Mouse (Mus musculus) cerebellum, adult 8-10 months (tissue): ENCODE measurements at regions not wholly inside any gene's neighbourhood (a gene's known extent, or its start where the extent isn't known, plus 50 kb on each side); places are given as distances from the start of the nearest gene placed in this dataset.
"Not testable (repeated sequence)": the region's sequence is repeated elsewhere in the genome, so short reads cannot be mapped to it uniquely, and the experiment has no call there.

Source experiments
- DNase-seq: peaks from one replicate; pipeline ENCODE4 v3.0.0; 2022

DNA sequence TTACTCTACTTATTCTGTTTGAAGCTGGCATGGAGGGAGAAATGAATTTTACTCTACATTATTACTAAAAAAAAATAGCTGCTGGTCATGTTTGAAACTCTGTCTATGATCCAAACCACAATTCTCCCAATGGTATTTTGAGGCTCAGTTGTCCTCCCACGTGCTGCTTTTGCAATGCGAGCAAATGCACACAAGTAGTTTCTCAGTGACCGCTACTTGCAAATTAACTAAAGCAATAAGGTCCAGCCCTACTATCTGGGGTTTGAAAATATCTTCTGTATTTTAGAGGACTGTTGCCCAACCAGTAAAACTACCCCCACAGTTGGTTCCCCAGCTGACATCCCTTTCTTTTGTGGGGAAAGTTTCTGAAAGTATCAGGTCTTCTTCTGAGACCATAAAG is 276.0 kb downstream of the Cetn3 start:
- DNase-seq = no peak

DNA sequence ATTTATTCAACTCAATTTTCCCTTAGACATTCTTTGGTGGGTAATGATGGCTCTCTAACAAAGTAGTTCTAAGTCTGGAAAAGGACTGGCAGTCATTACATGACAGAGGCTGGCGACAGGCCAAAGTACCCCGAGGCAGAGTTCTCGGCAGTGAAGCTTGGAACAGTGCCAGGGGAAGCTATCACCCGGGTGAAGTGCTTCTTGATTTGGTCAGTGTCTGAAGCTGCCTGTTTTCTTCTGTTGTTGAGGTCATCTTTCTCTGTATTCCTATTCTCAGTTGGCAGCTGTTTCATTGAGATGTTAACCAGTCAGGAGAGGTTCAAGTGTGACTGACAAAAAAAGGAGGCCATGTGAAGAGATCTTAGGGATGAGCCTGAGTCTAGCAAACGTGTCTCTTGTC is 276.6 kb downstream of the Cetn3 start:
- peak; percentile 1 for DNase-seq

DNA sequence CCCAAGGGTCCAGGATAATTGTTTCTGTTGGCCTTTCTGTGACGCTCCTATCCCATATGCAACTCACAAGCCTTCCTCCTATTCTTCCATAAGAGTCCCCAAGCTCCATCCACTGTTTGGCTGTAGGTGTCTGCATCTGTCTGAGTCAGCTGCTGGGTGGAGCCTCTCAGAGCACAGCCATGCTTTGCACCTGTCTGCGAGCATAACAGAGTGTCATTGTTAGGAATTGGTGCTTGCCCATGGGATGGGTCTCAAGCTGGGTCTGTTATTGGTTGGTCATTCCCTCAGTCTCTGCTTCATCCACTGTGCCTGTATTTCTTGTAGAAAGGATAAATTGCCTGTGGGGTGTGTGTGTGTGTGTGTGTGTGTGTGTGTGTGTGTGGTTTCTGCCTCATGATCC is 281.0 kb downstream of the Cetn3 start:
- DNase-seq = not testable (repeated sequence)

DNA sequence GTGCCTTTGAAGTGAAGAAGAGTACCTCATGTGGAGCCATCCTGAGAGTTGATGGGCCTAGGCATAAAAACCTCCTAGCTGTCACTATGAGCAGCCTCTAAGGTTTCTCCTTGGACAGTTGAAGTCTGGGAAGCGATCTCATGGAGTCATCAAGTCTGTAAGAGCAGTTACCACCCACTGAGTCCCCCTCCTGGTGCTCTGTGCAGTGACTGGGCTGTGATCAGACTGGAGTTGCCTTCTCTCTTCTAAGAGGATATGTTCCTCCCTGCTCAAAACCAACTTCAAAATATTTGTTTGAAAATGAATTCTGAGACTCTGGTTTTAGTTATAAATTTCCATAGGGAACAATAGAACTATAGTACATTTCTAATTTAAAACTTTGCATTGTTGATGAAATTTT is 283.3 kb downstream of the Cetn3 start:
- no peak for DNase-seq

DNA sequence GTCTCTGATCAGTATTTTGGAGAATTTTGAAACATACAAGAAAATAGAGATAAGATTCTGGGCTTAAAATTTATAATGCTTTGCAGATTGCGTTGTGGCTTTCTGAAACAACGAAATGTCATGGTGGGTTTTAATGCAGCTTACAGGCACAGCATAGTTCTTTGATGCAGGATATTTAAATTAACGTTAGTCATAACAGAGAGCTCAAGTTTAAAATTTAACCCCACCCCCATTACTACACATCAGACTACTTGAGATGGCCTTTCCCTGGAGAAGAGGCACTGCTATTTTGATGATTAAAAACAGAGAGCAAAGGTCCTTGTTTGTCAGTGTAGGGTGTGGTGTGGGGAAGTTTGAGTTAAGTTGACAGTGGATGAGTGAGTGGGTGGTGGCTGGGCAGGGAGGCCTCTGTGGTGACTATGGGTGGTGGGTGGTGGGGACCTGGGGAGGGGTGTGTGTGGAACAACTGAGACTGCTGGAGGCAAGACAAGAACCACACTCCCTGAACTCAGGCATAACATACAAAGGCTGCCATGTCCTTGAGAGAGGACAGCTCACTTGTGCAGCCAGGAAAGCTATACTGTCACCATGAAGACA is 283.9 kb downstream of the Cetn3 start:
- DNase-seq = no peak

DNA sequence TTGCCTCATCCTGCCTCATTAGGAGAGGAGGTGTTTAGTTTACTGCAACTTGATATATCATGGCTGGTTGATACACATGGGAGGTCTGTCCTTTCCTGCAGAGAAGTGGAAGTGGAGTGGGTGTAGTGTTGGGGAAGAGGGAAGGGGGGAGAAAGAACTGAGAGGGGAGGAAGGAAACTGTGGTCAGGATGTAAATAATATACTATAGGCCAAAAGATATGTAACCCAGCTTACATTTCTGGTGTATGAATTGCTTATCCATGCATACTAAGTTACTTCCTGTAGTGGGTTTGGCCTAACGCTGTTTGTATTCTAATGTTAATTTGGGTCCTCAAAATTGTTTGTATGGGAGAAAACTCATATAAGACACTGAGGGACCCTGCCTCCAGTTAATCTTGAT is 289.6 kb downstream of the Cetn3 start:
- DNase-seq = no peak

DNA sequence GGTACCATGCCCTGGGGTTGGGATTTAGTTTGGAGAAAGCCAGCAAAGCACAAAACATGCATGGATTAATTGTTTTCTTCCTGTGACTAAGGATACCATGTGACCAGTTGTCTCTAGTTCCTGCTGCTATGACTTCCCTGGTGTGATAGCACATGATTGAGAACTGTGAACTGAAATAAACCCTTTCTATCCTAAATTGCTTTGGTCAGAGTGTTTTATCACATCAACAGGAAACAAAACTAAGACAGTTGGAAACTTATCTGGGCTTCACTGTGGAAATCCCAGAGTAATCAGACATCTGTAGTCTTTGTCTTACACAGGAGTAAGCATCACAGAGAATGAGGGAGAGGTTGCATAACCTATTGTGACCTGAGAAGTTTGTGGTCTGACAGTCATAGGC is 290.5 kb downstream of the Cetn3 start:
- DNase-seq = no peak

DNA sequence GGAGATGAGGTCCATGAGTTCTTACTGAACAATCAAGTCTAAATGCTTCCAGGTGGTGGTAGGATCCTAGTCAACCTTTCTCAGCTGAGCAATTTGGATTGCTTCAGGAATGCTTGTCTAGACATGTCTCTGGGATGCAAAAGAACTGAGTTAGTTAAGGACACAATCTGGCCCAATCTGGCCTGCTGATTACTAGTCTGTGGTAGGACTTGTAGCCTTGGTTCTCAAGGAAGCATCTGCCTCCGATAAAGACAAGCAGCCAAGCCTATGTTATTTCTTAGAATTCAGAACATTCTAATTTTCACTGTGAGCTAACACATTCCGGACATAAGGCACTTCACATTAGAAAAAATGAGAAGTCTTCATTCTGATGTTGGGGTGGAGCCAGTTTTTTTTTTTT is 298.5 kb downstream of the Cetn3 start:
- DNase-seq = no peak

DNA sequence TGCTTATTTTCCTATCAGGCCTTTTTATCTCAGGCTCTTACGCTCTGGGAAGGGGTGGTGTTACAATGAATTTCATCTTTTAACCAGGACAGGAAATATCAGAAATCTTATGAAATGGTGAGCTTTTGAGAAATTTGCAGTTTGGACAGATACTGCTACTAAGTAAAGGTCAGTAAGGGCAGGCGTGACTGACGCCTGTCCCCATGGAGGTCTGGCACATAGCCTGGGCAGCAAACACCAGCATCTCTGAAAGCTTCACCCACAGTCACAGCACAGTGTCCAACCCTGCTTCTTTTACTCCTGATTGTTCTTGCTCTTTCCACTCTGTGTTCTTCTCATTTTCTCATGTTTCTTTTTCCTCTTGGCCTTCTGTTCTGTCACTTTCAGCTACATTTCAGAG is 304.8 kb downstream of the Cetn3 start:
- no peak for DNase-seq

DNA sequence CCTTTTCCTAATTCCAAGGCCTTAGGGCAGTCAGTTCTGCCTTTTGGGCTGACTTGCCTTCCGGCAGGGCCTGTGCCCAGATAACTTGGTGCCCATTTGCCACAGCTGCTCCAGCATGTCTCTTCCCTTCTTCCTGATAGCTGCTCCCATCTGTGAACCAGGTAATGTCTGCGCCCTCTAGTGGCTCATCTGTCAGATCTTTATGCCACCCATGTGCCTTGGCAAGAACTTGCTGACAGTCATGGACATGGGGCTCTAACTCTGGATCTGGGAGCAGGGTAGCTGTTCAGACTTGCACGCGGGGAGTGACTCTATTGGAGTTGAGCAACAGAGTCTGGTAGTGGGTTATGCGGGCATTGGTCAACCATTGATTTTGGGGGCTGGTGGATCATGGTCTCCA is 309.3 kb downstream of the Cetn3 start:
- DNase-seq = peak; percentile 7

DNA sequence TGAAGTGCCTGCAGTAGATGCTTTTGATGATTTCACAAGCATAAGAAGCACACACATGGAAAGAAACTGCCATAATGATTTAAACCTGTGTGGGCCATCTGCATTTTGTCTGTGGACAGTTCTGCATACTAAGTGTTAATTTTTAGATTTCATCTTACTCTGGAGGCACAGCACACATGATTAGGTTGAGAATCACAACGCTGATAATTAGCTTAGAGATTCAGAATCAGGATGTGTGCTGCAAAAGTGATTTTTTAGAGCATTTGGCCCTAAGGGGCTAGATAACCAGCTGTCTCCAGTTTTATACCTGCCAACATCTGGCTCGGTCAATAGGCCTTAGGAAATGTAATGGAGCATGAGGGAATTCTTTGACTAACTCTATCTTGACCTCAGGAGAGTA is 323.2 kb downstream of the Cetn3 start:
- no peak for DNase-seq

DNA sequence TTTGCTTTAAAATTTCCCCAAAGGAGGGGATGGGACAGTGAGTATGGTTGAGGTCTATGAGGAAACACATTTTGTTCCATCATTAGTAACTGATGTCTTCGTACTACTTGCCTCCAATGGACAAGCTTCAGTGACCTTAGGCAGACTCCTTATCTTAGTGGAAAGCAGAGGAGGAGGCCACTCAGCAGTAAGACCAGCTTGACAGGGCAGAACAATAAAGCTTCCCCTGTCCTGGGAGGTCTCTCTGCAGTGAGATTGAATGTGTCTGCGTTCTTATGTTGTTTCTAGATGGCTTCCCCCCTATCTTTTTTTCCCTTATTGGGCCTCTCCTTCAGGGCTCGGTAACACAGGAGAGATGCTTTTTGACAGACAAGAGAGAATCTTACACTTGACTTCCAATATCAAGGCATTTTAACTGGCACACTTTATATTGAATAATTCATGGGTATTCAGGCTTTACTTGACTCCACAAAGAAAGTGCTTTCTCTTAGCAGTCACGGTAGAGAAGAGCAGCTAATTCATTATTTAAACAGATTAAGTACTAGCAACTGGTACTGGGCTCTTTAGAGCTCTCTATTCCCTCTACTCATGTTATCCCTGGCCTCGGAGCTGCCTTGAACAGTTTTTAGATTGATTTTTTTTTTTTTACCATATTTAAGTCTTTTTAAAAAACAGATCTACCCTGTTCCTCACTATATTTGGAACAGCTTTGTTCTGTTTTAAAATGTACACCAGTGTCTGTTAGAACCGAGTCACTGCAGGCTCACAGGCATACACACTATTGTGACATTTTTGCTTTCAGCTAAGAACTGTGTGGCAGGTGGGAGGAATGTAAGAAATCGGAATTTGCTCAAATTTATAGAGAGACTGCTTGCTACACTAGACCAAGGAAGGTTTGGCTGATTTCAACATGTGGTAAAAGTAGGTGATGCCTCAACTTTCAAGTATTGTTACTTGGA is 347.2 kb downstream of the Cetn3 start:
- no peak for DNase-seq
